Mouse (Mus musculus) embryonic fibroblast, embryonic 13.5 days (primary cell): ENCODE results near the gene Numa1. TPM values are rescaled to one million over a fixed set of nuclear protein-coding genes. Genes with fewer than 3 reads are reported as not detected.
A peak's percentile ranks its signal among the peaks of the same experiment; 100 is the strongest.

ENCODE experiments used
- H3K27ac ChIP-seq: 2 replicates; pipeline ENCODE4 v1.5.1; 2012; ENCODE audit warnings: low read length, control low read depth, inconsistent platforms; ENCODE audit not compliant: insufficient read depth
- H3K4me1 ChIP-seq: 2 replicates; pipeline ENCODE4 v1.6.1; 2011; ENCODE audit warnings: low read length; ENCODE audit not compliant: control insufficient read depth, insufficient read depth
- H3K4me3 ChIP-seq: 2 replicates; pipeline ENCODE4 v1.5.1; 2011; ENCODE audit warnings: mild to moderate bottlenecking, control low read depth, low read length; ENCODE audit not compliant: insufficient read depth
- CTCF ChIP-seq: IDR thresholded peaks from 2 replicates; pipeline ENCODE4 v1.5.1; 2011; ENCODE audit warnings: mild to moderate bottlenecking, control low read depth, low read length, moderate library complexity, borderline replicate concordance; ENCODE audit not compliant: insufficient read depth
- POLR2A ChIP-seq: IDR thresholded peaks from 2 replicates; pipeline ENCODE4 v1.6.1; 2011; ENCODE audit warnings: low read depth, mild to moderate bottlenecking, control low read depth, low read length, moderate library complexity
- polyA plus RNA-seq: library from polyadenylated mRNA; stranded (reverse); fragments of >200 nt; gene quantifications from 2 replicates; pipeline ENCODE4 v1.2.4, GENCODE M21; 2011; ENCODE audit warnings: low read depth; ENCODE audit not compliant: missing spikeins, insufficient read length

Gene Numa1
- polyA plus RNA-seq, 1 experiment, result 128 TPM

- H3K27ac ChIP-seq, result peak overlapping the region; percentile 99
- peak; percentile 3; the same call in 1 of the 2 replicates for TF ChIP-seq POLR2A
- TF ChIP-seq CTCF, result no peak
- H3K4me1 ChIP-seq, result peaks cover 27% of the 10 kb centered on the region
- peak overlapping the region; percentile 68 for H3K4me3 ChIP-seq
Measured at GRCm38 (mm10) chr7:101970821-101971461, 37.0 kb downstream of the Numa1 start.

GRCm38 (mm10) chr7:101971721-101972120 lies 37.8 kb downstream of the Numa1 start:
- Histone ChIP-seq H3K27ac (peak overlapping the region; percentile 99), H3K4me3 (peak overlapping the region; percentile 68), H3K4me1 (peaks cover 25% of the 10 kb centered on the region)
- TF ChIP-seq POLR2A (peak; percentile 15; the same call in 1 of the 2 replicates), CTCF (no peak)

- H3K27ac ChIP-seq, result peak overlapping the region; percentile 99
- H3K4me1 ChIP-seq, result peaks cover 15% of the 10 kb centered on the region
- TF ChIP-seq CTCF, result no peak
- no peak for TF ChIP-seq POLR2A
- no peak overlapping the region for H3K4me3 ChIP-seq
Measured at GRCm38 (mm10) chr7:101973730-101974129, 39.8 kb downstream of the Numa1 start.

- TF ChIP-seq CTCF (no peak), POLR2A (no peak)
- Histone ChIP-seq H3K4me1 (peaks cover 13% of the 10 kb centered on the region), H3K27ac (peak overlapping the region; percentile 99), H3K4me3 (no peak overlapping the region)
Measured at GRCm38 (mm10) chr7:101974505-101974904, 40.6 kb downstream of the Numa1 start.

- Histone ChIP-seq H3K4me3 (no peak overlapping the region), H3K27ac (no peak overlapping the region), H3K4me1 (no peaks in the 10 kb centered on the region)
- no peak for TF ChIP-seq POLR2A
Measured at GRCm38 (mm10) chr7:101982735-101983134, 48.8 kb downstream of the Numa1 start.

GRCm38 (mm10) chr7:101985081-101985480 lies 51.2 kb downstream of the Numa1 start:
- Histone ChIP-seq H3K4me1 (no peaks in the 10 kb centered on the region), H3K4me3 (no peak overlapping the region), H3K27ac (no peak overlapping the region)
- TF ChIP-seq CTCF, result no peak
- TF ChIP-seq POLR2A, result no peak

GRCm38 (mm10) chr7:101994241-101994640 lies 60.3 kb downstream of the Numa1 start:
- H3K27ac ChIP-seq, result no peak overlapping the region
- TF ChIP-seq POLR2A (no peak), CTCF (no peak)
- no peaks in the 10 kb centered on the region for H3K4me1 ChIP-seq
- H3K4me3 ChIP-seq, result no peak overlapping the region

- Histone ChIP-seq H3K4me1 (no peaks in the 10 kb centered on the region), H3K27ac (no peak overlapping the region), H3K4me3 (no peak overlapping the region)
- TF ChIP-seq POLR2A (no peak), CTCF (peak; percentile 100)
Measured at GRCm38 (mm10) chr7:101998194-101998927, 64.5 kb downstream of the Numa1 start.

- no peak overlapping the region for H3K27ac ChIP-seq
- no peak overlapping the region for H3K4me3 ChIP-seq
- TF ChIP-seq POLR2A (no peak), CTCF (no peak)
- H3K4me1 ChIP-seq, result no peaks in the 10 kb centered on the region
Measured at GRCm38 (mm10) chr7:101999461-102000151, 65.7 kb downstream of the Numa1 start.

GRCm38 (mm10) chr7:102000296-102000695 lies 66.4 kb downstream of the Numa1 start:
- no peak for TF ChIP-seq POLR2A
- TF ChIP-seq CTCF, result no peak

More at GRCm38 (mm10) chr7:102000296-102000695, 66.4 kb downstream of the Numa1 start:
- no peak overlapping the region for H3K4me3 ChIP-seq
- H3K27ac ChIP-seq, result no peak overlapping the region
- H3K4me1 ChIP-seq, result no peaks in the 10 kb centered on the region
